Mouse (Mus musculus): ENCODE data around the gene Ces1b.

- TF ChIP-seq POLR2A (IDR thresholded peaks at IDR 0.05; ENCODE audit: insufficient read depth, low read depth, low read length) (no peak), CTCF (IDR thresholded peaks at IDR 0.05) (no peak), EP300 (IDR thresholded peaks at IDR 0.05; ENCODE audit: insufficient read depth, low read depth, low read length) (no peak)
Observed at GRCm38 (mm10) chr8:93079887-93080286, at the start of gene Ces1b.
